Mouse (Mus musculus): ENCODE results near the gene Npat.

Npat gene

DNA sequence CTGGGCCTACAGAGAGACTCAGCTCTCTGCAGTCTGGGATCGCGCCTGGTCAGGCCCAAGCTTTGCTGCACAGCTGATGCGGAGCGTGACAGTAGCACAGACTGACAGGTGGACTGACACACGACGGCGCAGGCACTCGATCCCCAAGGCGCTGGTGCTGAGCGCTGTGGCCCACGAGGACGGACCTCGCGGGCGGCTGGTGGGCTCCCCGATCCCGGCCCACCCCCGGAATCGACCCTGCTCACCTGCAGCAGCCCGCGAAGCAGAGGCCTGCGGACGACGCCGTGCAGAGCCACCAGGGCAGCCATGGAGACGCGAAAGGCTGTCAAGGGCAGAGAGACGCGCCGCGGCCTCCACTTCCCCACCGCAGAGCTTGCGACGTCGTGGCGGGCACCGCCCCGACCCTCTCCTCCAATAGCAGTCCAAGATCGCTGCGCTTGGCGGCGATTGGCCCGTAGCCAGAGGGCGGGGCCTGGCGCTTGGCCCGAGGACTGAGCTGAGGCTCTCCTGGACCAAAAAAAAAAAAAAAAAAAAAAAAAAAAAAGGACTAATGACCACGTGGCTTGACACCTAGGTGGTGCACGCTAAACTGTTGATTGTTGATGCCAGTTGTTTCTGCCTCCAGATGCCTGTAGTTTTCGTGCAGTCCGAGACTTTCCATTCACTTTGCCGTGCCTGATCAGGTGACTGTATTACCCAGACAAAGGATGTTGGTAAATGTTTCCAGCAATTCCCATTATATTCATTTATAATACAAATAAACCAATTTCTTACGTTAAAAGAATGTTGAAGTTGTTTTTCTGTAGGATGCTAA is 73.3 kb downstream of the Npat start, which contains the start of gene Acat1:
Gene Acat1, minus strand, starts transcription at position 415 of the 814 bp plus-strand sequence.
- peak; percentile 82 for DNase-seq (ENCODE audit: low read depth, low spot score)

- DNase-seq (ENCODE audit: low read depth, low spot score): no peak
These were observed 77.4 kb downstream of the Npat start for GRCm38 (mm10) chr9:53614286-53614685.

GRCm38 (mm10) chr9:53615246-53615645 is 78.4 kb downstream of the Npat start:
- no peak for DNase-seq (ENCODE audit: low read depth, low spot score)

All from telencephalon, adult 2 months (tissue).